Mouse (Mus musculus) thymus, adult 2 months (tissue): ENCODE measurements around the gene Slc40a1.

Experiments used
- CTCF ChIP-seq: fragments of 200-500 bp; IDR thresholded peaks from 2 replicates; pipeline ENCODE4 v1.5.1; 2012; ENCODE audit warnings: mild to moderate bottlenecking, control low read depth, low read length, moderate library complexity, borderline replicate concordance; ENCODE audit not compliant: control insufficient read depth, poor library complexity, insufficient read depth; ENCODE audit errors: extremely low read depth
- POLR2A ChIP-seq: fragments of 200-500 bp; IDR thresholded peaks from 2 replicates; pipeline ENCODE4 v1.6.1; 2012; ENCODE audit warnings: mild to moderate bottlenecking, low read length, control low read depth, moderate library complexity; ENCODE audit not compliant: control insufficient read depth, poor library complexity, insufficient read depth; ENCODE audit errors: extremely low read depth

GRCm38 (mm10) chr1:45881228-45881832 is 45.0 kb downstream of the Slc40a1 start:
- TF ChIP-seq CTCF (no peak), POLR2A (no peak)
